Mouse (Mus musculus) stomach, postnatal 0 days (tissue): Measurements from ENCODE around the gene Fbf1.

Experiments used
- CTCF ChIP-seq: IDR thresholded peaks from 2 replicates; pipeline ENCODE4 v1.5.1; 2016; ENCODE audit warnings: antibody characterized with exemption, low read depth, mild to moderate bottlenecking, moderate library complexity
- EP300 ChIP-seq: optimal IDR thresholded peaks from 2 replicates; pipeline ENCODE3; 2016; ENCODE audit warnings: antibody characterized with exemption

DNA sequence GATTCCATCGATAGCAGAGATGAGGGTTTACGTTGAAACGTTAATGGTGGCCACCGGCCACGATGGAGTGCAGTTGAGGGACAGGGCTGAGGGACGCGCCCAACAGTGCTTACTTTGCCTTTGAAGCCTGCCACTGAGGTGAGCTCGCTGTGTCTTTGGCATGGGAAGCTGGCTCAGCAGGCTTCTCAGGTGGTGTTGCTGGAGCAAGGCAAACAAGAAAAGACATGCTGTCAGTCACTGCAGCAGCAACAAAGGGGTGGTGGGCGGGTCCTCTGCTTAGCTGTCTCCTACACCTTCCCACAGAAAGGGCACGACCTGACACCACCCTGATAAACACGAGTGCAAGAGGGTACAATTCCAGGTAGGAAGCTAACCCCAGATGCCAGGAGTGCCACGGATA lies 6.7 kb downstream of the Fbf1 start:
- TF ChIP-seq CTCF (no peak), EP300 (no peak)
